Mouse (Mus musculus) myocyte (in vitro differentiated cells): ENCODE measurements around the gene Acadm.

Source experiments
- CEBPB ChIP-seq: IDR thresholded peaks from 2 replicates; pipeline ENCODE4 v1.6.1; 2011; ENCODE audit warnings: mild to moderate bottlenecking, moderate library complexity; ENCODE audit not compliant: poor library complexity, insufficient read depth, severe bottlenecking
- MYOD1 ChIP-seq, 3 experiments: IDR thresholded peaks; one replicate each; pipeline ENCODE4 v1.6.1; 2011; ENCODE audit warnings: control low read depth in 2 of 3, low read depth in 2 of 3, mild to moderate bottlenecking in 2 of 3, moderate library complexity in 1 of 3; ENCODE audit not compliant: insufficient read length in 2 of 3, control insufficient read depth in 1 of 3
- POLR2A ChIP-seq: IDR thresholded peaks from one replicate; pipeline ENCODE4 v1.6.1; 2011; ENCODE audit warnings: low read depth, mild to moderate bottlenecking, control low read depth, moderate library complexity; ENCODE audit not compliant: insufficient read length
- USF1 ChIP-seq: IDR thresholded peaks from one replicate; pipeline ENCODE4 v1.6.1; 2011; ENCODE audit warnings: low read depth, mild to moderate bottlenecking, control low read depth, moderate library complexity

- no peak for TF ChIP-seq POLR2A
- TF ChIP-seq CEBPB, result no peak
- no peak for TF ChIP-seq USF1
- no peak for TF ChIP-seq MYOD1 (IDR thresholded peaks at IDR 0.05; ENCODE audit: control insufficient read depth in 1 of 3, insufficient read length in 2 of 3, low read depth in 2 of 3)
These were observed 23.1 kb downstream of the Acadm start for GRCm38 (mm10) chr3:153921147-153921910.
